Mouse (Mus musculus) stomach, postnatal 0 days (tissue): ENCODE measurements around the gene Prss33.

Source experiments
- CTCF ChIP-seq: IDR thresholded peaks from 2 replicates; pipeline ENCODE4 v1.5.1; 2016; ENCODE audit warnings: antibody characterized with exemption, low read depth, mild to moderate bottlenecking, moderate library complexity
- EP300 ChIP-seq: optimal IDR thresholded peaks from 2 replicates; pipeline ENCODE3; 2016; ENCODE audit warnings: antibody characterized with exemption

DNA sequence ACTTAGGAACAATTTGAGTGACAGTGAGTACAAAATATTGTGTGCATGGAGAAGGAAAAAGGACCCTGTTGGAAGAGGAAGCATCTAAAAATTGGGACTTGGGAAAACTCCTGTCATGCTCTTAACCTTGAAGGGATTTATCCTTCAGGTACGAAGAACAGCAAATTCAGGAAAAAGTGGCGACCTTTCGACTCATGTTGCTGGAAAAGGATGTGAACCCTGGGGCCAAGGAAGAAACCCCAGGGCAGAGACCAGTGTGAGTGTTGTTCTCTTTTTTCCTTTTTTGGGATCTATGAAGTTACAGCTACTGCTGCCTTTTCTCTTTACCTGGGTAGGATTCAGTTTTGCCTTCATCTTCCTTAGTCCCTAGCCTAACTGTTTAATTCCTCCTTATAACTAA, 27.9 kb downstream of the Prss33 start:
- TF ChIP-seq CTCF (no peak), EP300 (no peak)
